Mouse (Mus musculus): ENCODE data around the gene Kmt5c. TPM values are rescaled to one million over a fixed set of nuclear protein-coding genes. Genes with fewer than 3 reads are reported as not detected.
A peak's percentile ranks its signal among the peaks of the same experiment; 100 is the strongest.

Kmt5c gene
- total RNA-seq, 2 experiments from 2014 or later: 52.4 to 96.3 TPM

GRCm38 (mm10) chr7:4743354-4743753, 3.4 kb downstream of the Kmt5c start:
- no peak for ATAC-seq (replicated peaks; ENCODE audit: low FRiP score, low TSS enrichment, poor library complexity, severe bottlenecking)

DNA sequence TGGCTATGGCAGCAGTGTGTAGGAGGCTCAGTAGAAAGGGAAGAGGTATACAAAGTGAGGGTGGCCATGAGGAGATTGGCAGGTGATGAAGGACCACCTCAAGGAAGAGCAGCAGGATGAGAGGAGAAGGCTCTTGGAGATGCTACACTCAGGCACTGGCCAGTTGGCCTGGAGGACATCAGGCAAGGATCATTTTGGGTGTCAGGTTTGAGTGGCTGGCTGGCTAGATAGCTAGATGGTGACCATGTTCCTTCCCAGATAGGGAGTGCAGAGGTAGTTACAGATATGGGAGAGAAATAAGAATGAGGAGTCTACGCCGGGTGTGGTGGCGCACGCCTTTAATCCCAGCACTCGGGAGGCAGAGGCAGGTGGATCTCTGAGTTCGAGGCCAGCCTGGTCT, 5.0 kb downstream of the Kmt5c start:
- ATAC-seq (replicated peaks; ENCODE audit: low FRiP score, low TSS enrichment, poor library complexity, severe bottlenecking): no peak

DNA sequence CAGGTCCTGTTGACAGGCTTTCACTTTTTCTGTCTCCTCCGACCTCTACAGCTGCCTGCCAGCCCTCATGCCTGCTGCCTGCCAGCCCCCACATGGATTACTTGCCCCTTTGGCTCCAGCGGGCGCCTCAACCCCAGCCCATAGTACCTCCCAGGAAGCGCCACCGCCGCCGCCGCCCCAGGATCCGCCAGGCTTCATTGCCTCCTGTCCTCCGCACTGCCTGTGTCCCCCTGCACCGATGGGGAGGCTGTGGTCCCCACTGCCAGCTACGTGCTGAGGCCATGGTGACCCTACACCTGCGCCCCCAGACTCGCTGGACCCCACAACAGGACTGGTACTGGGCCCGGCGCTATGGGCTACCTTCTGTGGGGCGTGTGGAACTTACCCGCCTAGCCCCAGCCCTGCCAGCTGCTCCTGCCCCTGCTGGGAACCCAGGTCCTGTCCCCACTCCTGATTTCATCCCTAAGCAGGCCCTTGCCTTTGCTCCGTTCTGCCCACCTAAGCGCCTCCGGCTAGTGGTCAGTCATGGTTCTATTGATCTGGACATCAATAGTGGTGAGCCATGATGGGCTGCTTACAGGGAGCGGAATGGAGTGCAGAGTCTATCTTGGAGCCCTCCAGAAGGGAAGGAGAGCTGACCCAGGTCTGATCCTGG, 6.5 kb downstream of the Kmt5c start:
- ATAC-seq (replicated peaks; ENCODE audit: low FRiP score, low TSS enrichment, poor library complexity, severe bottlenecking): no peak

- peak; percentile 64 for ATAC-seq (replicated peaks; ENCODE audit: low FRiP score, low TSS enrichment, poor library complexity, severe bottlenecking)
Observed at GRCm38 (mm10) chr7:4747156-4747899, 7.4 kb downstream of the Kmt5c start.

DNA sequence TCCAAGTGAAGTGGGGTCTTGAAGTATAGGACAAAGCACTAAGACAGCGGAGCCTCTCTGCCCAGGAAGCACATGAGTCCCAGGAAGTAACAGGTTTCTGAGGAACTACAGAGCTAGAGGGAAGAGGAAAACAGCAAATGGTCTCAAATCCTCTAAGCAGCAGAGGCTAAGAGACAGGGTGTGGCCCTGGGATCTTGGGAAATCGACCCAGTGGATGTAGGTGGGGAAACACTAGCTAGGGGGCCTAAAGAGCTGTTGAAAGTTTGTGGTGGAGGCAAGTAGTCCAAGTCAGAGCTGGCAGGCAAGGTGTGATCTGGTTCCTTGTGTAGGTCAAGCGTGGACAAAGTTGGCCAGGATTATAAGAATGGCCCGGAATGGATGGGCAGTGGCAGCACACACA, 8.4 kb downstream of the Kmt5c start:
- no peak for ATAC-seq (replicated peaks; ENCODE audit: low FRiP score, low TSS enrichment, poor library complexity, severe bottlenecking)

GRCm38 (mm10) chr7:4749169-4749568, 9.3 kb downstream of the Kmt5c start:
- no peak for ATAC-seq (replicated peaks; ENCODE audit: low FRiP score, low TSS enrichment, poor library complexity, severe bottlenecking)

- ATAC-seq (replicated peaks; ENCODE audit: low FRiP score, low TSS enrichment, poor library complexity, severe bottlenecking): peak; percentile 56
Observed at GRCm38 (mm10) chr7:4751971-4752820, 12.3 kb downstream of the Kmt5c start.

GRCm38 (mm10) chr7:4752821-4753570, 13.1 kb downstream of the Kmt5c start, which contains the start of gene Cox6b2:
TSS of gene Cox6b2 (minus strand) at chr7:4753094.
- ATAC-seq (replicated peaks; ENCODE audit: low FRiP score, low TSS enrichment, poor library complexity, severe bottlenecking): peak; percentile 75

DNA sequence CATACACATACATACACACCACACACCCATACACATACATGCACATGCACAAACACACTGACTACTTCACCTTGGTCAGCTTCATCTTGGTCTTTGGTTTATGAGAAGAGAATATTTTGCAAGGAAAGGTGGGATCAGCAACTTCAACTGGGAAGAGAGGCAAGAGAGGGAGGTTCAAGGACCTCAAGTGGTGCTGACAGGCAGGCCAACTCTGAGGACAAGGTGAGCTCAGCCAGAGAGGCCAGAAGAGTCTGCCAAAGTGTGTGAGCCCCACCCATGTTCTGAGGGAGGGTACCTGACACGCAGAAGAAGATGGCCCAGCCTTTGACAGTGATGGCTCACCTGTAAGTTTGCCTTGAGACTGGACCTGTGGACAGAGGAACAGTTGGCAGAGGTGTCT, 19.8 kb downstream of the Kmt5c start:
- ATAC-seq (replicated peaks; ENCODE audit: low FRiP score, low TSS enrichment, poor library complexity, severe bottlenecking): no peak

- ATAC-seq (replicated peaks; ENCODE audit: low FRiP score, low TSS enrichment, poor library complexity, severe bottlenecking): no peak
Observed at GRCm38 (mm10) chr7:4764946-4765710, 25.2 kb downstream of the Kmt5c start.

GRCm38 (mm10) chr7:4771202-4771601, 31.3 kb downstream of the Kmt5c start, which contains the start of gene Fam71e2:
TSS of gene Fam71e2 (minus strand) at chr7:4771302.
- ATAC-seq (replicated peaks; ENCODE audit: low FRiP score, low TSS enrichment, poor library complexity, severe bottlenecking): no peak

- no peak for ATAC-seq (replicated peaks; ENCODE audit: low FRiP score, low TSS enrichment, poor library complexity, severe bottlenecking)
Observed at GRCm38 (mm10) chr7:4776131-4776530, 36.2 kb downstream of the Kmt5c start.

DNA sequence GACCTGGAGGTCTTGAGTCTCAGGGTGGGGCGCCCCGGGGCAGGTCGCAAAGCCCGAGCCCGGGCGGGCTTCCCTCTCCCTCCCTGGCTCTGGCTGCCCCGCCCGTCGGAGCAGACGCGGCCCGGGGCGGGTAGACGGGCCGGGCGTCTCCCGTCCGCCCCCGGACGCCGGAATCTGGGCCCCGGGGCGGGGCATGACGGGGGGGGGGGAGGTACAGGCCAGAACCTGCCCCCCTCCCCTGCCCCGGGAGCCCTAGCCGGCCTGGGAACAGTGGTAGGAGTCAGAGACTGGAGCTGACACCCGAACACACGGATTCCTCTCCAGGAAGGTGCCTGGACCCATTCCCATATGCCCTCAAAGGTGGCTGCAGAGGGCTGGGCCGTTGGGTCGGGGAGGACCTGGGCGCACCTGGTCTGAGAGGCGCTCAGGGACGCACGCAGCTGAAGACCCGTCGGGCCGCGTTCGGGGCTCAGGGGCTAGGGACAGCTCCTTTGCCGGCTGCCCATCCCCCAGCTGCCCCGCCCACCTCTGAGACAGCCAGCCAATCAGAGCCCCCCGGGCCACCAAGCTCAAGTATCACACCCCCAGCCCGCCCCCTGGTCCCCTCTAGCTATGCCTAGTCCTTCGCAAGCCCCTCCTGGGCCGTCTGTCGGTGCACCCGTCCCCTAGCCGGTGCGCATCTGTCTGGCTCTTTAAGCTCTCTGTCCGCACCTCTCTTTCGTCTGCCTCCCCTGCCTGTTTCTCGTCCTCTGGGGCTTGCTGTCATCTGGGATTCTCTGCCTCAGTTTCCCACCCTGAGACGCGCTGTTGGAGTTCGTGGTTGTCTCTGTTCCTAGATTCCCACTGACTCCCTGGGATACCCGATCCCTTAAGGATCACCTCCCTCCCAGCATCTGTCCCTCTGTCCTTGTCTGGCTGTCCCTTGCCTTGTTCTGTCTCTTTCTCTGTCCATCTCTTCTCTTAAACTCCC, 37.2 kb downstream of the Kmt5c start:
- ATAC-seq (replicated peaks; ENCODE audit: low FRiP score, low TSS enrichment, poor library complexity, severe bottlenecking): peak; percentile 38

GRCm38 (mm10) chr7:4777851-4778637, 38.1 kb downstream of the Kmt5c start:
- ATAC-seq (replicated peaks; ENCODE audit: low FRiP score, low TSS enrichment, poor library complexity, severe bottlenecking): no peak

GRCm38 (mm10) chr7:4779921-4780320, 40.0 kb downstream of the Kmt5c start:
- ATAC-seq (replicated peaks; ENCODE audit: low FRiP score, low TSS enrichment, poor library complexity, severe bottlenecking): no peak

DNA sequence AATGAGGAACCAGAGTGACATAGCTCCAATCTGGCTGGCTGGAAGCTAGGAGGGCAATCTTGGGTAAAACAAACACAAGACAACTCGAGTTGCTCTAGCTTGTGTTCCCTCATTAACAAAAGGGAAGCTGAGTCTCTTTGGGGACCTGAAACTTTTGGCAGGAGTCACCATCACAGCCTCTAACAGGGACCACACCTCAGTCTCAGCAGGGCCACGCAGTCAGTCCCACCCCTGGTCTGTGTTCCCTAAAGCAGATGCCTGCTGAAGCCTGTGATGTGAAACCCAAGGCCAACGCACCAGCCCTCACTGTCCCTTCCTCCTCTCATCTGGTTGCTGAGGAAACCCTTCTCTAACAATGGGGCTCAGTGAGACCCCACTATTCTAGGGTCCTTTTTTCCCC, 42.2 kb downstream of the Kmt5c start:
- ATAC-seq (replicated peaks; ENCODE audit: low FRiP score, low TSS enrichment, poor library complexity, severe bottlenecking): no peak

DNA sequence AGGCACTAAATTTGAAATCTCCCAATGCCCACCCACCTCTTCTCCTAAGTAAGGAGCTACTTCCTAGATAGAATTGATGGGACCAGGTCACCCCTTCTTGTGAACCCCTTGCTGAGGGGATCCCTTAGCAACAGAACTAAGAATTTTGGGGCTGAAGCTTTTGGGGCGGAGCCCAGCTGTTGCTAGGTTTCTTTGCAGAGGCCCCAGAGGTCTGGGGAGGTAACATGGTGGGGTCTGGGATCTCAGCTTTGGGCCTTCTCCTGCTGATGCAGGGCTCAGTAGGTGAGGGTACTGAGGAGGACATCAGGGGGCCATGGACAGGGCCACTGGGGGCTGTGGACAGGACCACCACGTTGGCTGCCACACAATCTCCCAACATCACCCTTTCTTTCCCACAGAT, 42.8 kb downstream of the Kmt5c start, which contains the start of the genes Il11 and Tmem190:
Il11 (minus strand) TSS at position 101 of the 400 bp plus-strand sequence.
Tmem190 (plus strand) TSS at position 179 of the 400 bp plus-strand sequence.
- ATAC-seq (replicated peaks; ENCODE audit: low FRiP score, low TSS enrichment, poor library complexity, severe bottlenecking): no peak

Measured in megakaryocyte-erythroid progenitor cell, adult 5-6 weeks (primary cell).